Mouse (Mus musculus) CD8-positive naive resting alpha-beta T cell, adult 2 months (primary cell): ENCODE measurements around the gene Grpel1.

Experiments used
- DNase-seq, 2 experiments: peaks; one replicate each; pipeline ENCODE4 v3.0.0; 2022; ENCODE audit warnings: low read depth in 2 of 2, low spot score in 2 of 2

The Grpel1 gene

GRCm38 (mm10) chr5:36505643-36506042 is 40.8 kb downstream of the Grpel1 start:
- no peak for DNase-seq

GRCm38 (mm10) chr5:36508351-36508750 is 43.6 kb downstream of the Grpel1 start:
- no peak for DNase-seq

- no peak for DNase-seq
Observed at GRCm38 (mm10) chr5:36510956-36511355, 46.2 kb downstream of the Grpel1 start.

GRCm38 (mm10) chr5:36515126-36515525 is 50.3 kb downstream of the Grpel1 start:
- no peak for DNase-seq

GRCm38 (mm10) chr5:36515558-36515957 is 50.8 kb downstream of the Grpel1 start:
- no peak for DNase-seq

- DNase-seq: no peak
Observed at GRCm38 (mm10) chr5:36517596-36517995, 52.8 kb downstream of the Grpel1 start.

- no peak for DNase-seq
Observed at GRCm38 (mm10) chr5:36519751-36520150, 55.0 kb downstream of the Grpel1 start.

- DNase-seq: no peak
Observed at GRCm38 (mm10) chr5:36522782-36523181, 58.0 kb downstream of the Grpel1 start.

- no peak for DNase-seq
Observed at GRCm38 (mm10) chr5:36523219-36523703, 58.5 kb downstream of the Grpel1 start.
